Mouse (Mus musculus) gastrocnemius, adult 18-20 months (tissue): ENCODE data around the gene Mink1. TPM values are rescaled to one million over a fixed set of nuclear protein-coding genes. Genes with fewer than 3 reads are reported as not detected.

ENCODE experiments used
- DNase-seq: peaks from one replicate; pipeline ENCODE4 v3.0.0; 2021; ENCODE audit warnings: low spot score
- total RNA-seq, 2 experiments: library from RNA; stranded (reverse); gene quantifications; 2 replicates each; pipeline ENCODE4 v1.2.3; 2021

Gene Mink1
- total RNA-seq, 2 experiments from 2014 or later, result 28.8 to 34.1 TPM

DNA sequence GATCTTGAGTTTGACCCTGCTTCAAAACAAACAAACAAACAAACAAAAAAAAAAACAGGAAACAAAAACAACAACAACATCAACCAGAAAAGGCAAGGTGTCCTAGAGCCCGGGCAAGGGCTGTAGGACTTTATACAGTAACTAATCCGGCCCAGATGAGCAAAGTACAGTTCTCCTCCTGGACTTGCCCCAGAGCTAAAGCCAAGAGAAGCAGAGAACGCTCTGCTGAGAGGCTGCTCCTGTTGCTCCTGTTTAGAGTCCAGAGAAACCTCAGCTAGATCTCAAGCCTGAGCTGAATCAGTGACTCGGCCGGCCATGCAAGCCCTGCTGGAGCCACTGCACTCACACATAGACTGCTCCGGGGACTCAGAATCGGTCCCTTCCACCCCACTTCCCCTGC lies 67.4 kb downstream of the Mink1 start:
- DNase-seq, result no peak

- DNase-seq, result no peak
These were observed 72.9 kb downstream of the Mink1 start for GRCm38 (mm10) chr11:70635601-70636000.

DNA sequence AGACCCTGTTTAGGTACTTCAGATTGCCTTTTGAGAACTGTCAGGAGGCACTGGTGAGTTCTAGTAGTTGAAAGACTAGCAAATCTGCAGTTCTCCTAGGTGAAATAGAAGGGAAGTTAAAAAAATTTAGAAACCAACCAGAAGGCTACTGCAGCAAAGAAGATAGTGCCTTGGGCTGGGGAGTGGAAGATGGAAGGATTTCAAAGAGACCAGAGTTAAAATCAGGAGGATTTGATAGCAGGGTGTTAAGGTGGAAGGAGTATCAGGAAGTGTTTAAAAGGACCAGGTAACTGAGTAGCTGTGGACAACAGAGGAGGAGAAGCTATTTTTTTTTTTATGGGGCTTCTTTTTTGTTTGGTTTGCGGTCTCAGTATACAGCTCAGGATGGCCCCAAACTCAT lies 75.1 kb downstream of the Mink1 start:
- no peak for DNase-seq

GRCm38 (mm10) chr11:70638293-70638692 lies 75.6 kb downstream of the Mink1 start:
- DNase-seq, result no peak

- no peak for DNase-seq
These were observed 76.1 kb downstream of the Mink1 start, which contains the start of gene Gp1ba for GRCm38 (mm10) chr11:70638714-70639278. Gp1ba (plus strand) TSS chr11:70639122.

GRCm38 (mm10) chr11:70639976-70640375 lies 77.3 kb downstream of the Mink1 start:
- DNase-seq, result no peak

DNA sequence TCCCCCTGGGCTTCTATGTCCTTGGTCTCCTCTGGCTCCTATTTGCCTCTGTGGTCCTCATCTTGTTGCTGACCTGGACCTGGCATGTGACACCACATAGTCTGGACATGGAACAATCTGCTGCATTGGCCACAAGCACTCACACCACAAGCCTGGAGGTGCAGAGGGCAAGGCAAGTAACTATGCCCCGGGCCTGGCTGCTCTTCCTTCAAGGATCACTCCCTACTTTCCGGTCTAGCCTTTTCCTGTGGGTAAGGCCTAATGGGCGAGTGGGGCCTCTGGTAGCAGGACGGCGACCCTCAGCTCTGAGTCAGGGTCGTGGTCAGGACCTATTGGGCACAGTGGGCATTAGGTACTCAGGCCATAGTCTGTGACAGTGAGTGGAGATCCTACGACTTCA lies 78.6 kb downstream of the Mink1 start:
- no peak for DNase-seq

DNA sequence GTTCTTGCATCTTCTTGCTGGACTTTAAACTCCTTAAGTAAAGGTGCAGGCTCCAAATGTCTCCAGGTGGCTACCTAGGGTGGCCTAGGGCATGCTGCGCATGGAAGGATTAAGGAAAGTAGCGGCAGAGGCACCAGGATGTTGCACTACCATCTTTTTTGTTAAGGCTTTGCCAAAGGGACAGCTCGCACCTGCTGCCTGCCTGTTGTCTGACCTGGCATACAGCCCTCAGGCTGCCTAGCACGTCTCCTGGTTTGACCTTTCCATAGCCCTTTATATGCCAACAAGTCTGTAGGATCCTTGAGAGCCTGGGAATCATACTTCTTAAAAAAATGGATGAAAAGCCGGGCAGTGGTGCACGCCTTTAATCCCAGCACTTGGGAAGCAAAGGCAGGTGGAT lies 80.4 kb downstream of the Mink1 start:
- no peak for DNase-seq

DNA sequence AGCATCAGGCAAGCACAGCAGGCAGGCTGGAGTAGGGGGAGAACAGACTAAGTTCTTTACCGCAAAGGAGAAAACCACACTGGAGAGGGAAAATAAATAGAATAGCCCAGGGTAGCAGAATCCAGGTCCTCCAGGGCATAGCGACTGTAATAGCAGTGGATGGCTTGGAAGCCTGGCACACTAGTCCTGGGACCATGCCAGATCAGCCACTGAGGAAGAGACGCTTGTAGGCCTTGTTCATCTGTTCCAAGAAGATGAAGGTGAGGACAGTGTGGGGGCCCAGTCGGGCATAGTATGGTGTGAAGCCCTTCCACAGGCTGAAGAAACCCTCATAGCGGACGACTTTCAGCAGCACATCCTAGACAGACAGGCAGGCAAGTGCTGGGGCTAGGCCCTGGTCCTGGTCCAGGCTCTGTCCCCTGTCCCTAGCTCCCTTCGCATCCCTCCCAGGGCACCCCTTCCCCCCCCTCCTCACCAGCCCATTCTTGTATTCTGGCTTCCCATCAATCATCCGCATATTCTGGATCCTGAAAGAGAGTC lies 82.0 kb downstream of the Mink1 start:
- DNase-seq, result no peak

- no peak for DNase-seq
These were observed 83.0 kb downstream of the Mink1 start for GRCm38 (mm10) chr11:70645461-70646258.

DNA sequence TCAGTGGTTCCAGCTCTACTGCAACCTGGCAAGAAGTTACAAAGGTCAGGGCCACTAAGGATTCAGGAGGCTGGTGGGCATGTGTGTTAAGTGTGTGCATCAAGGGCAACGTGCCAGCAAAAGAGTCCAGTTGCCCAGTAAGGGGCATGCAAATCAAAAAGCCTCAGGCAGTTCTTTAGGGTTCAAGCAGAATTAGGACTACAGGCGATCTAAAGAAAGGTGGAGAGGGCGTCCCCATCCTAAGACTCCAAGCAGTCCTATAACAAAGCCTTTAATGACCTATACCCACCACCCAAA lies 83.5 kb downstream of the Mink1 start:
- DNase-seq, result no peak

DNA sequence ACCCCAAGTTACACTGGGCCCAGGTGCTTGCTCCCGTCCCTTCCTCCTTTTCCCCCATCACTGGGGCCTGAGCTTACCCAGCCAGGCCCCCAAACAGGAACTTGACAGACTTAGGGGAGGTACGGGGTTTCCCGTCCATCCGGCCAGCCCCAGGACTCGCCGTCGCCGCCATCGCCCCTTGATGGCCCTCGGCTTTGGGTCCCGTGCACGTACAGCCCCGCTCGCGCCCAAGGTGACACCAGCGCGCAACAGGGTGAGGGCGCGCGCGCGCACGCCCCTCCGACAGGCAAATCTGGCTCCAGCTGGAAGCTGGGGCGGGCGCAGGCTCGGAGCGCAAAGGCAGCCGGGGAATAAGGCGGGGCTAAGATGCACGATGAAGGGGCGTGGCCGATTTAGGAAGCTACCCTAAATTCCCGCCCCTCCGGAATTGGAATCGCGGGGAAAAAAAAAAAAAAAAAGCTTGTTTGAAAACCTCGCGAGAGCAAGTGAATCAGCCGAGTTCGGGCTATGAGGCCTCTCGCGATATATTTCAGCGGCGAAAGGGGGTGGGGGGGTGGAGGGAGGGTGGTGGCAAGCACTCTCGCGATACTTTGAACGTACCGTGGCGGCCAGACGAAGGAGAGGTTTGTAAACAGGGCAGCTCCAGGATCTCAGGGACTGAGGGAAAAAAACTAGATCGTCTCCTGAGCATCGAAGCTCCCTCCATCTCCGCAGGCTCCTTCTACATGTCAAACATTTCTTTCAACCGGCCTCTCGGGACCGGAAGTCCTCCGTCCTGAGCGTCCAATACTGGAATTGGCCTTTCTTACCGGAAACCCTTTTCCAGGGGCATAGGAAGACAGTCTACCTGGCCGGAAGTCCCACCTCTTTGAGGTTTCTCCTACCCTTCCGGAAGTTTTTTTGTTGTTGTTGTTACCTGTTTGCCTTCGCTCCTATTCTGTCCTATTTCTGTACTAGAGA lies 84.3 kb downstream of the Mink1 start, which contains the start of the genes Rnf167 and Slc25a11:
Gene Rnf167 (plus strand): TSS at position 545 of the 960 bp plus-strand sequence.
Gene Slc25a11 (minus strand): TSS at position 789 of the 960 bp plus-strand sequence.
- DNase-seq, result peak; percentile 97

DNA sequence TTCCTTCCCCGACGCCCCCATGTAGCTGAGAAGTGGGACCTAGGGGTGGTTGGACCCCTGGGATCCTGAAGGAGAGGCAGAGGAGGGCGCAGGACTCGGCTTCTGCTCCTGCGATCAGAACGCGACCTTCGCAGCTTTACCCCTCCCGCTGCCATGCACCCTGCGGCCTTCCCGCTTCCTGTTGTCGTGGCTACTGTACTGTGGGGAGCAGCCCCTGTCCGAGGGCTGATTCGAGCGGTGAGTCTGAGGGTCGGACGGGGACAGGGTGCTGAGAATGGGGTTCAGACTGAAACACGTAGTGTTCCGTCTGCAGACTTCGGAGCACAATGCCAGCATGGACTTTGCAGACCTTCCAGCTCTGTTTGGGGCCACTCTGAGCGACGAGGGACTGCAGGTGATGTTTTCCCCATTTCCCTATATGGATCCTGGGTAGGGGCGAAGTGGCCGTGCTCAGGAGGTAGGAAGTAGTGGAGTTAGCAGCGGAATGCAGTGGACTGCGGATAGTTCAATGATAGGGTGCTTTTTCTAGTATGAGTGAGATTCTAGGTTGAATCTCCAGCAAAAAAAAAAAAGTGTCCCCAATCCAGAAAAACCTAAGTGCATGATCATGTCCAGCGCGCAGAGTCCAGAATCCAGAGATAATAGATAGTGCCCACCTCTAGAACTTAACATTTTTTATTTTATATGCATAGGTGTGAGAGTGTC lies 85.2 kb downstream of the Mink1 start:
- no peak for DNase-seq

- no peak for DNase-seq
These were observed 85.8 kb downstream of the Mink1 start for GRCm38 (mm10) chr11:70648512-70648911.

- DNase-seq, result no peak
These were observed 86.6 kb downstream of the Mink1 start for GRCm38 (mm10) chr11:70649185-70649734.

- no peak for DNase-seq
These were observed 87.9 kb downstream of the Mink1 start for GRCm38 (mm10) chr11:70650322-70651175.

- no peak for DNase-seq
These were observed 88.7 kb downstream of the Mink1 start for GRCm38 (mm10) chr11:70651391-70651790.

DNA sequence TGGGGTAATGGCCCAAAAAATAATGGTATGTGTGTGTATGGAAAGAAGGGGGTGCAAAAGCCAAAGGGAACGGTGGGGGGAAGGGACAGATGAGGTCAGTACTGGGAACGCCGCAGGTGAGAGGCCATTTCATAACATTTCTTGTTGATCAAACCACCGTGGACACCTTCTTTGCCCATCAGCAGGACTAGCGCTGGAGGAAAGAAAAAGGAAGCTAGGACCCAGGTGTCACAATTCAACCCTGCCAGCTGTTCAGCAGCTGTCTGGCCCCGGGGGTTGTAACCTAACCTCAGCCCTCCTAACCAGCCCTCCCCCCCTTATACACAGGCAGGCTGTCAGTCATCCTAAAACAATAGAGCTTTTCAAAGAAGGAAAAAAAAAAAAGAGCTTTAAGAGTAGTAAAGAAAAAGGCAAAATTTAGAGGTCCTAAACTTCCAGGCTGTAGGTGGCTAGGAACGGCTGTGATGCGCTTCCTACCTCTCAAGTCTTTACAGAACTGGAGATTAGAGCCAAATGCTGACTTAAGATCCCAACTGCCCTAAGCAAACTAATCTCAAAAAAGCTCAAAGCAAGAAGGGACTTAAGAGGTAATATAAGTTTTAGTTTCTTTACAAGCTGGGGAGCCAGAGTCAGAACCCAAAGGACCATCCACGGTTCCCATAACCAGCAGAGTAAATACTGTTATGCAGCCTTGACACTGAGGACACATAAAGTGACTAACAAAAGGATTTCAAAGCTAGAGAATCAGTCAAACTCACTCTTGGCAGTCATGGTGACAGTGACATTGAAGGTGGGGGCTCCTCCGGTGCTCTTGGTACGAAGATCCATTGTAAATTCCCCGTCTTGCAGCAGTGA lies 89.6 kb downstream of the Mink1 start:
- DNase-seq, result no peak

DNA sequence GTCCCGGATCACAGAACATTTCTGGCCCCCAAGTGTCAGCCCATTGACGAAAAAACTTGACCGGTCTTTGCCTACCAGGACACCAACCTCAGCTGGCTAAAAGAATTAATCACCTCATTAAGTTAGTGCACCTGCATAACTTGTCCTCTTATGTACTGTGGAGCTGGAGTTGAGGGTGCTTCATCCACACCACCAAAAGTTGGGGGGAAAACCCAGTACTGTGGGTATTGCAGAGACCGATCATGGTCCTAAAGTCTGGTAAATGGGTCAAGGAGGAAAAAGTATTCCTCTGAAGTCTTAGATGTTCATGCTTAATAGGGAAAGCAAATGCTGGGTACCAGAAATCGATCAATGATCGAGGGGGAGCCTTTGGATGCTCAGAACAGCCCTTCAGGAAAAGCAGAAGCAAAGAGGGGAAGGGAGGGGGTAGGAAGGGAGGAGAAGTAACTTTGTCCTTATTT lies 90.2 kb downstream of the Mink1 start:
- DNase-seq, result no peak
